Mouse (Mus musculus) left cerebral cortex, adult 8-10 months (tissue): ENCODE measurements at regions not wholly inside any gene's neighbourhood (a gene's known extent, or its start where the extent isn't known, plus 50 kb on each side); places are given as distances from the start of the nearest gene placed in this dataset.

ENCODE experiments used
- DNase-seq, 2 experiments: peaks; one replicate each; pipeline ENCODE4 v3.0.0; 2022; ENCODE audit warnings: low spot score in 2 of 2

GRCm38 (mm10) chr3:34761783-34762182, 111.6 kb downstream of the Sox2 start:
- DNase-seq = no peak

GRCm38 (mm10) chr3:34764559-34764958, 114.4 kb downstream of the Sox2 start:
- DNase-seq = no peak

DNA sequence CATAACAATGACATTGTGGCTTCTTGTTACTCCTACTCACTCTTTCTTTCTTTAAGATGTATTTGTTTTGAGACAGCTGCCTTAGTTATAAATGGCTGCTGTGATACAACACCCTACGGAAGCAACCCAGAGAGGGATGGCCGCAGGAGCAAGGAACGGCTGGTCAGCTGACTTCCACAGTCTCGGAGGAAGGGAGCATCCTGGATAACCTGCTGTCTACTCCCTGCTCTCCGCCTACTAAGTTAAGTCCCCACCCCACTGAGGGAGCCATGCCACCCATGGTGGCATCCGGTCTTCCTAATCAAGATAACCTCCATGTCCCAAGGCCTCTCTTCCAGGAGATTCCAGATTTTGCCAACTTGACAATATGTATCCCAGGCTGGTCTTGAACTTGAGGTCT, 114.9 kb downstream of the Sox2 start:
- no peak for DNase-seq

GRCm38 (mm10) chr3:34769818-34770217, 119.6 kb downstream of the Sox2 start:
- DNase-seq = no peak

DNA sequence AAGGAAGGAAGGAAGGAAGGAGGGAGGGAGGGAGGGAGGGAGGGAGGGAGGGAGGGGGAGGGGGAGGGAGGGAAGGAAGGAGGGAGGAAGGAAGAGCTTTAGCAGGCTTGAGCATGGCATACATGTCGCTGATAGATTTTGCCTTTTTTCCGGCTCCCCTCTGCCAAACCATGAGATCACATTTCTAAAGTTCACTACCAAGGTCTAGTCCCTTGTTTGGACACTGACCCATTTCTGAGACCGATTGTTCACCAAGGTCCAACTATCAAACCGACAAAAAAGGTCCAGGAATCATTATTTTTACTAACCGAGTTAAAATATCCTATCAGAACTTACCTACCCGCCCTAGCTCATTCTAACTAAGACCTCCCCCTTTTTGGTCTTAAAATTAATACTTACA, 120.1 kb downstream of the Sox2 start:
- DNase-seq = no peak

DNA sequence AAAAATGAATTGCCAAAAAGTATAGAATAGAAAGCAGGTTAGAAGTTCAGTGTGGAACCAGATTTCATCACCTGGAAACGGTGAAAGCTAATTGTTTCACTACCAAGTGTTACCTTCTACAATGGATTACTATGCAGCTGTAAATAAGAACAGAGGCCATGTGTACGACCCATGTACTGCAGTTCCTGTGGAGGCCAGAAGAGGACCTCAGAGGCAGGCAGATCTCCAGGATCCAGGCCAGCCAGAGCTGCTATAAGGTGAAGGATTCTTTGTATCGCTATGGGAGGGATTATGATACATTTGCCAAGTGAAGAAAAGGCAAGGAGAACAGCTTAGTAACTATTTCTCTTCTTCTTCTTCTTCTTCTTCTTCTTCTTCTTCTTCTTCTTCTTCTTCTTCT, 121.8 kb downstream of the Sox2 start:
- DNase-seq = no peak

- no peak for DNase-seq
Measured at GRCm38 (mm10) chr3:34773678-34774425, 123.6 kb downstream of the Sox2 start.

DNA sequence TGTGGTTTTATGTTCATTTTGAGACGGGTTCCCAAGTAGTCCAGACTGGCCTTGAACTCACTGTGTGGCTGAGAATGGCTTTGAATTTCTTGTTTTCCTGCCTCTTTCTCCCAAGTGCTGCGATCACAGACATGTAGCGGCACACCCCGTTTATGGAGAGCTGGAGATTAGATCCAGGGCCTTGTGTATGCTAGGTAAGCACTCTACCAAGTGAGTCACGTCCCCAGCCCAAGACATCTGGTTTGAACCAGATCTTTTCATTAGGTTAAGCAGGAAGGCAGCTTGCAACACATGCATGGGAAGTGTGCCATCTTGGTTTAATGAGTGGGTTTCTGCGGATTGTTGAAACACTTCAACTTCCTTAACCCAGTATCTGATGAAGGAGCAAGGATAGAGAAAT, 131.6 kb downstream of the Sox2 start:
- DNase-seq = no peak

DNA sequence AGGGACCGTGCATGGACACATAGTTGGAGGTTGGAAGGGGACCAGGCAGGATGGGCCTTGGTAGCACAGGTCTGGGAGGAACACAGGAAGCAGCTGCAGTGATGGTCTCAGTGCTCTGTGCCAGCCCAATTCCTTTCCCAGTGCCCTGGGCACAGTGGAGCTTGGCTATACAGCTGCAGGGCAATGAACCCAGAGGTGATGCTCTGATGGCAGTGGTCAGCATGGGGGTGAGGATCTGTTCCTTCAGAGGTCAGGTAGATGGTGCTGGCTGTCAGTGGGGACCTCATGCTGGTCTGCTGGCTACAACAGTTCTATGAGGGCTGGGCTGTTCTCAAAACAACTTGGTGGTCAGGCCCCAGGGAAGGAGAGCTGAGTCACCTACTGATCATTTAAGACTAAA, 133.2 kb downstream of the Sox2 start:
- no peak for DNase-seq

DNA sequence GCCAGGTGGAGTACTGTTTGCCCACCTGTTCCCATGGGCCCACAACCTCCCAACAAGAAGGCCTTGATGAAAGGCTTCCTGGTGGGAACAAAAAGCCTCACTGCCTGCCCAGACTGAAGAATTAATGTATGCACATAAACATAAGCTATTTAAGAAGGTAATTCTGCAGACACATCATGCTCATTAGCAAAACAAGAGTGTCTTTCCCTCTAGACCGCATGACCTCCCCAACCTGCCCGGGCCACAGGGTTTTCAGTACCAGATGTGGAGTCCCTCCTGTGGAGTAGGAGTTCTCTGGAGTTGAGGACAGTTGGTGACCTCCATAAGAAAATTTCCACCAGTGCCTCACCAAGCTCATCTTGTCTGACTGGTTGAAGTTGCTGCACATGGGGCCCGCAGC, 137.0 kb downstream of the Sox2 start:
- DNase-seq = no peak

- no peak for DNase-seq
Measured at GRCm38 (mm10) chr3:34795103-34795983, 145.1 kb downstream of the Sox2 start.

GRCm38 (mm10) chr3:34795984-34796266, 145.7 kb downstream of the Sox2 start:
- no peak for DNase-seq

DNA sequence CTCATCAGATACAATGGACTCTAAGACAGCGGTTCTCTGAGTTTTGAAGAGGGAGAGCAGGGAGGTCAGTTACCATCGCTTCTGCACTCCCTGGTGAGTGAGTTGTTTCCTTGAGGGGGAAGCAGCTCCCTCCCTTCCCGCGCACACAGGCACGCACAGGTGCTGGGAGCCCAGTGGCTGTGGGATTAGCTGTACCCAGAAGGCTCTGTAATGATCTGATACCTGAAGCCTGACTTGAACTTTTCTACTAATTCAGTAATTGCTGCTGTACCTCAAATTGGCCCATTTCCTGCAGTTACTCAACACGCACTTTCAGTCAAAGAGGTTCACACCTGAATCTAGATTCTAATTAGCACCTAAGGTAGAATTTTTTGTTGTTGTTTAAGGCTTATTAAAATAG, 158.6 kb downstream of the Sox2 start:
- DNase-seq = no peak

GRCm38 (mm10) chr3:34811753-34812152, 161.5 kb downstream of the Sox2 start:
- DNase-seq = no peak

DNA sequence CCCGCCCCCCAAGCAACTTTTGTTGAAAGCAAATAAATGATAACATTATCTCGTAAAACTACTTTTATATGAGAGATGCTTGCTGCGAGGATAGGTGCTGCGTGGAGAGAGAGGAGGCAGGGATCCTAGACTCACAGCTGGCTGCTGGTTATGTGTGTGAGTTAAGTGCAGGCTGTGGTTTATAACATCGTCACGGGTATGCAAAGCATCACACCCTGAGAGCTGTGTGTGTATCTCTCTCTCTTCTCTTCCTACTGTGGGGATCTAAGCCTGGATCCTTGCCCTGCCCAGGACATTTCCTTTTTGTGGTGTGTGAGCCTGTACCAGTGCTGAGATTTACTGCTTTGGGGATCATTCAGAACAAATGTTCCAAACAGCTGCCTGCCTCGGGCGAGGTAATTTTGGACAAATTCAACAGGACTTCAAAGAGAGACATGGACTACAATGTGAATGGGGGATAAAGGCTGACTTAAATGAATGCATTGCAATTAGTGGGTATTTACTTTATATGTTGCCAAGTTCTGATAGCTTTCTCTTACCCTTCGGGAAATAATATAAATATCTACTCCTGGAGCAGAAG, 162.9 kb downstream of the Sox2 start:
- no peak for DNase-seq

GRCm38 (mm10) chr3:34825036-34825435, 174.8 kb downstream of the Sox2 start:
- no peak for DNase-seq

- no peak for DNase-seq
Measured at GRCm38 (mm10) chr3:34826396-34826795, 176.2 kb downstream of the Sox2 start.

- DNase-seq = peak in 1 of 2 experiments; percentile 23
Measured at GRCm38 (mm10) chr3:34828453-34829206, 178.4 kb downstream of the Sox2 start.

- no peak for DNase-seq
Measured at GRCm38 (mm10) chr3:34836741-34837267, 186.6 kb downstream of the Sox2 start.

GRCm38 (mm10) chr3:34837644-34838332, 187.6 kb downstream of the Sox2 start:
- DNase-seq = no peak
